Mouse (Mus musculus) midbrain, embryonic 12.5 days (tissue): ENCODE data around the gene Gm42791. TPM values are rescaled to one million over a fixed set of nuclear protein-coding genes. Genes with fewer than 3 reads are reported as not detected.

ENCODE experiments used
- ATAC-seq: fragments of 200-750 bp; cut with Nextera tagmentation; 2 replicates; pipeline ENCODE4 v1.8.0; 2017; ENCODE audit warnings: low read depth, moderate TSS enrichment, moderate library complexity; ENCODE audit not compliant: low FRiP score
- H3K27ac ChIP-seq: fragments of 300-500 bp; sonication (generic); replicated peaks from 2 replicates; pipeline ENCODE4 v1.5.1; 2016; ENCODE audit warnings: mild to moderate bottlenecking
- H3K27me3 ChIP-seq: fragments of 300-500 bp; sonication (generic); 2 replicates; pipeline ENCODE4 v1.6.1; 2016; ENCODE audit warnings: mild to moderate bottlenecking
- H3K36me3 ChIP-seq: fragments of 300-500 bp; sonication (generic); 2 replicates; pipeline ENCODE4 v1.6.1; 2016
- H3K4me1 ChIP-seq: fragments of 300-500 bp; sonication (generic); 2 replicates; pipeline ENCODE4 v1.6.1; 2016
- H3K4me2 ChIP-seq: fragments of 300-500 bp; sonication (generic); replicated peaks from 2 replicates; pipeline ENCODE4 v1.6.1; 2016; ENCODE audit warnings: mild to moderate bottlenecking, moderate library complexity
- H3K4me3 ChIP-seq: fragments of 300-500 bp; sonication (generic); 2 replicates; pipeline ENCODE4 v1.5.1; 2016; ENCODE audit warnings: mild to moderate bottlenecking
- H3K9ac ChIP-seq: fragments of 300-500 bp; sonication (generic); replicated peaks from 2 replicates; pipeline ENCODE4 v1.6.1; 2016; ENCODE audit warnings: mild to moderate bottlenecking, moderate library complexity
- H3K9me3 ChIP-seq: fragments of 300-500 bp; sonication (generic); 2 replicates; pipeline ENCODE4 v1.6.1; 2016; ENCODE audit warnings: mild to moderate bottlenecking
- WGBS: fragments of 180-500 bp; shearing (Covaris S2); methylation state at CpG from one replicate; pipeline ENCODE4 v1.1.7; 2016; 5-methylcytosine and 5-hydroxymethylcytosine counted together
- polyA plus RNA-seq: library from polyadenylated mRNA; unstranded; fragments of >200 nt; fragmentation: Nextera tagmentation; extraction: Ambion mirVana; gene quantifications from 2 replicates; pipeline ENCODE4 v1.2.1, GENCODE M21; 2016

The Gm42791 gene
- polyA plus RNA-seq, 1 experiment from 2014 or later, result 2.0 TPM

- H3K9ac ChIP-seq, result no peak overlapping the region
- ATAC-seq, result no peak
- no peak overlapping the region for H3K4me3 ChIP-seq
- no peak overlapping the region for H3K27ac ChIP-seq
- 91% methylated on average over 3 of the region's 3 CpGs for WGBS
- H3K4me2 ChIP-seq, result no peak overlapping the region
- no peaks in the 10 kb centered on the region for H3K27me3 ChIP-seq
- peaks cover 6% of the 10 kb centered on the region; the same call in 1 of the 2 replicates for H3K4me1 ChIP-seq
- H3K36me3 ChIP-seq, result no peaks in the 10 kb centered on the region
- no peaks in the 10 kb centered on the region for H3K9me3 ChIP-seq
These were observed 137.4 kb downstream of the Gm42791 start for GRCm38 (mm10) chr5:148857522-148857921.

DNA sequence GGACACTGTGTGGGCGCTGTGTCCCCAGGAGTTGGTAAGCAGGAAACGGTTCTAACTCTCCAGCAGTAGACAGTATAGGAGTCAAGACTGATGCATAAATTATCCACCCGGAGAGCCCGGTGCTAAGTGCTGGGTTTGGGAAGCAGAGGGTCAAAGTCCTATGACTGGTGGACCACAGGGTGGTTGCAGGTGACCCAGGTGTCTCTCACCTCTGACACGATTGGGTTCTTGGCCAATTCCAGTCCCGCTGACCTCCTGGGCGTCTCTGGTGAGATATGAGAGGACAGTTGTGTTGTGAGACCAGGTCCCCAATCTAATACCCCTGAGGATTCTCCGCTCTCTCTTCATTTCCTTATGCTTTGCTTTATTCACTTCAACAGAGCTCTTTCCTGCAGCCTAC, 139.9 kb downstream of the Gm42791 start:
- no peak for ATAC-seq
- H3K4me2 ChIP-seq, result no peak overlapping the region
- no peaks in the 10 kb centered on the region for H3K9me3 ChIP-seq
- H3K4me3 ChIP-seq, result no peak overlapping the region
- H3K4me1 ChIP-seq, result peaks cover 6% of the 10 kb centered on the region; the same call in 1 of the 2 replicates
- no peaks in the 10 kb centered on the region for H3K27me3 ChIP-seq
- no peak overlapping the region for H3K27ac ChIP-seq
- WGBS, result 83% methylated on average over 8 of the region's 8 CpGs
- H3K36me3 ChIP-seq, result no peaks in the 10 kb centered on the region
- no peak overlapping the region for H3K9ac ChIP-seq

DNA sequence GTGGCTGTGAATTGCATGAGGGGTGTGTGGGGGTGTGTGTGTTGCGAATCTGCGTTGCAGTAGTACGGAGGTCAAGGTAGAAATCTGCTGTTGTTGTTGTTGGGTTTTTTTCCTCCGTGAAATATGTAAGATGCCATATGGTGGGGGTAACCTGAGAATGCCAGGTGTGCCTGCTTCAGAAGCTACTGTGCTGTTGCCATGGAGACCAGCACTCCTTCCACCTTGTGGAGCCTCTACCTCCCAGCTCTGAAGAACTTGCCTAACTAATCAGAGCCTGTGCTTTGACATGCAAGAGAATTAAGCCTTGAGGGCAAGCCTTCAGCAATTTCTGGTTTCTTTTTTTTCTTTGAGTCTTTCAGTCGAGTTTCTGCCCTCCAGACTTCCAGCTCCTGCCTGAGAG, 140.8 kb downstream of the Gm42791 start:
- Histone ChIP-seq H3K27ac (no peak overlapping the region), H3K9me3 (no peaks in the 10 kb centered on the region), H3K9ac (no peak overlapping the region), H3K36me3 (no peaks in the 10 kb centered on the region), H3K27me3 (no peaks in the 10 kb centered on the region), H3K4me2 (no peak overlapping the region), H3K4me1 (peaks cover 6% of the 10 kb centered on the region; the same call in 1 of the 2 replicates), H3K4me3 (no peak overlapping the region)
- no peak for ATAC-seq
- 40% methylated on average over 5 of the region's 5 CpGs for WGBS

GRCm38 (mm10) chr5:148849516-148849915, 145.4 kb downstream of the Gm42791 start:
- Histone ChIP-seq H3K4me1 (peaks cover 9% of the 10 kb centered on the region), H3K9ac (no peak overlapping the region), H3K9me3 (no peaks in the 10 kb centered on the region), H3K27ac (no peak overlapping the region), H3K36me3 (no peaks in the 10 kb centered on the region), H3K4me3 (no peak overlapping the region), H3K27me3 (no peaks in the 10 kb centered on the region), H3K4me2 (no peak overlapping the region)
- ATAC-seq, result no peak
- WGBS, result 93% methylated on average over 6 of the region's 6 CpGs

DNA sequence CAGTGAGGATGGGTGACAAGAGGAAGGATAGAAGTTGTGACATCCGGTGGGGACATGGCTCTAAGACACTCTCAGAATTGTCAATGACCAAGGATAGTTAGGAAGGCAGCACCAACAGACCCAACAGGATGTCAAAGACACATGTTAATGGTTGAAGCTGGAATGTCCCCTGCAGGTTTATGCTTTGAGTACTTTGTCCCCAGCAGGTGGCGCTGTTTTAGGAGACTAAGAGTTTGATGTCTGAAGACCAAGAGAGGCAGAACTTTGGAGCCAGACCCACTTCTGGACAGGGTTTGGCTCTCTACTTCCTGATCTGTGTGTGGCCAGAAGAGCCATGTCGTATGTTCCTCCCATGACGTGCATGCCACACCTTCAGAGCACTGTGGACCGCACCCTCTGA, 147.9 kb downstream of the Gm42791 start:
- Histone ChIP-seq H3K4me1 (peaks cover 8% of the 10 kb centered on the region; the same call in 1 of the 2 replicates), H3K9me3 (no peaks in the 10 kb centered on the region), H3K27ac (no peak overlapping the region), H3K36me3 (no peaks in the 10 kb centered on the region), H3K27me3 (no peaks in the 10 kb centered on the region), H3K4me2 (no peak overlapping the region), H3K4me3 (no peak overlapping the region), H3K9ac (no peak overlapping the region)
- WGBS, result 94% methylated on average over 5 of the region's 5 CpGs
- ATAC-seq, result no peak

Other genes with a start within 250 kb of the Gm42791 start
- 37.0 and 39.7 TPM in 2 replicates for gene Katnal1, start 65.8 kb downstream of the Gm42791 start, polyA plus RNA-seq
- gene Uspl1, start 189.2 kb upstream of the Gm42791 start, polyA plus RNA-seq, result 71.2 and 72.3 TPM in 2 replicates
- 1,454 and 1,508 TPM in 2 replicates for gene Hmgb1, start 189.3 kb upstream of the Gm42791 start, polyA plus RNA-seq